Mouse (Mus musculus) kidney, adult 9 months (tissue): ENCODE results near the gene Ptprg.

Source experiments
- DNase-seq: peaks from one replicate; pipeline ENCODE4 v3.0.0; 2022

The Ptprg gene

DNA sequence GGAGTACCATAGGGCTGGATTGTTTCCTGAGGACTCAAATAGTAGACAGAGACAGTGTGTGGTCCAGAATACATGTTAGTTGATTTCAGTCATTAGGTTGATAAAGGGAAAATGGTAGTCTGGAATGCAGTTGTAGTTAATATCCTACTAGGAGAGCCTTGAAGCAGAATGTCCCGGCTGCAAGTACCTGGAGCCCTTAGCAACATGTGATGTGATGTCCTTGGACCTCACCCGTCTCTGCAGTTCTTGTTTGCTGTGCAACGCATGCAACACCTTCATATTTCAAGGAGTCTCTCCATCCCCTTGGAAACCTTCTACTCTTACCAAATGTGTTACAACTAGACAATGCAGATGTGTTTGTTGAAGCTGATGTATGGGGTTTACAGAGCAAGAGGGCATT is 280.3 kb downstream of the Ptprg start:
- peak; percentile 48 for DNase-seq

DNA sequence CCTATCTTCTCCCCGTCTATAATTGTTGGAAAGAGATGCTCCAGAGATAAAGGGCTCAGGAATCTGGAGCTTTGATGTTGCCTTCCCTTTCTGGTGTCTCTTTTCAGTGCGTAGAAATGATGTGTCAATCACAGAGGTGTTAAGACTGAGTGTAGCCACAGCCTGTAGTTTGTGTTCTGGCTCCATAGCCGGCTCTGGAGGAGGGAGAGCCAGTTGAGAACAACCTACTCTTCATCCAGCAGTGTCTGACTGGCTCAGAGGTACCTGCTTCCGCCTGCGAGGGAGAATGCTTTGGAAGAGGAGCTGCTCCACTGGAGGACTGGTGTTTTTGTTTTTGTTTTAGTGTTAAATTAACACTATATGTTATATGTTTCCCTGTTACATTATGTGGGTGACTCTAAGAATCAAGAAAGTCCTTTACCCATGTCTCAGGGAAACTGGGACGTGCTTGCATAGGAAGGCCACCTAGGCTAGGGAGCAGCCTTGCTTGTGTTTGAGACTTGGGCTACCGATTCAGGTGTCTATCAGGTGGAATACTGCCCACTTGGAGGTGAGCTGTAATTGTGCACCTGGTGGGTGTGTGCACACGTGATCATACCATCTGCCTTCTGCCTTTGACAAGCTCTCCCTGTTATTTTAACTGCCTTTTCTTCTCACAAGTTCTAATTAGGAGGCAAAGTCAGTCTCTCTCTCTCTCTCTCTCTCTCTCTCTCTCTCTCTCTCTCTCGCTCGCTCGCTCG is 282.5 kb downstream of the Ptprg start:
- DNase-seq = no peak

DNA sequence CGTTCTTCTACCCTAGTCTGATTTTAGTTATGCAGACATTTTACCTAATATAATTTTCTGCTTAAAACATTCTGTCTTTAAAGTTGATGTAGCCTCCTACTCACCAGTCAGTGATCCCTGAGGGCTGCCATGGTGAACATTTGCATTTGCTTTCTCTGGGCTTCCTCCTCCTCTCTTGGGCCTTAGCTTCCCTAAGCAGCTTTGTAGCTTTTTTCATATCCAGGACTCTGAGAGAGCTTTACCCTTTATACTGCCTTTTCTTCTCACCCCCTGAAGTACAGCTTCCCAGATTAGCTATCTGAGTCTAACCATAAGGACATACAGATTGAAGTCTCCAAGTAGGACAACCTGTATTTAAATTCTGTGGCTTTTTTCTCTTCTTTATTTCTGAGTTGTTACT is 284.4 kb downstream of the Ptprg start:
- no peak for DNase-seq

GRCm38 (mm10) chr14:11841621-11842020 is 288.3 kb downstream of the Ptprg start:
- peak; percentile 22 for DNase-seq

DNA sequence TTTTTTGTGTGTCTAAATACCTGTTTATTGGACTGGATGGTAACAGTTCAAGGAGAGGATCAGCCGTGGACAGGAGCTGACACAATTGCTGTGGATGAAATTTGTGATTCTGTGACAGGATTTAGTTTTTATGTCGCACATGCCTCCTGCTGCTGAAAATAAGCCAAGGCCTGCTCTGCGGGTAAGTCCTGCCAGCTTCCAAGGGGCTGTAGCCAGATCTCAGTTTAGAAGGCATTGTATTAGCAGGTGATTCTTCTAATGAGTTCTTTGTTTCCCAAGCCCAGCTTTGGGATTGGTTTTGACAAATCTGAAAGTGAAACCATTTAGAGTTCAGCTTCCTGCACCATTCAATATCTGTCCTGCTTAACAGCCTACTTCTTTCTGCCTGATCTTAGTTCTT is 299.6 kb downstream of the Ptprg start:
- DNase-seq = peak; percentile 30

GRCm38 (mm10) chr14:11855499-11855898 is 302.2 kb downstream of the Ptprg start:
- DNase-seq = no peak

- no peak for DNase-seq
Observed at GRCm38 (mm10) chr14:11857928-11858481, 304.7 kb downstream of the Ptprg start.

GRCm38 (mm10) chr14:11863286-11863685 is 310.0 kb downstream of the Ptprg start:
- no peak for DNase-seq

- no peak for DNase-seq
Observed at GRCm38 (mm10) chr14:11864840-11865239, 311.5 kb downstream of the Ptprg start.

DNA sequence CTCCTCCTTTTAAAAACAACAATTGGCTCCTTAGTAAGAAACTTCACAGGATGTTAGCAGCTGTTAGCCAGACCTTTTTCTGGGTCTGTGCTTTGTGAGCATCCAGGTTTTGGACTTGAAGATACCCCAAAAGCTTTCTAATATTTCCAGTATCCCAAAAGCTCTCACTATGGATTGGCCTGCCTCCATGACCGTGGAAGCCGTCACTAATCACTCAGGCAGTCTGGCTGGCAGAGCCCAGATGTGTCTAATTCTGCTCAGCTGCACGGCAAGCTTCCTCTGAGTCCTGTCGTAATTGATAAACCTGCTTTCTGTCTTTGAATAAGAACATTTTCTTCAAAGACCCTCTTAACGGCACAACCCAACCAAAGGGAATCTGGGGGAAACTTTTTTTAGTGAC is 312.0 kb downstream of the Ptprg start:
- DNase-seq = no peak

- DNase-seq = peak; percentile 70
Observed at GRCm38 (mm10) chr14:11865872-11866271, 312.5 kb downstream of the Ptprg start.

- DNase-seq = peak; percentile 57
Observed at GRCm38 (mm10) chr14:11866416-11866815, 313.1 kb downstream of the Ptprg start.

- peak; percentile 77 for DNase-seq
Observed at GRCm38 (mm10) chr14:11868636-11869035, 315.3 kb downstream of the Ptprg start.

DNA sequence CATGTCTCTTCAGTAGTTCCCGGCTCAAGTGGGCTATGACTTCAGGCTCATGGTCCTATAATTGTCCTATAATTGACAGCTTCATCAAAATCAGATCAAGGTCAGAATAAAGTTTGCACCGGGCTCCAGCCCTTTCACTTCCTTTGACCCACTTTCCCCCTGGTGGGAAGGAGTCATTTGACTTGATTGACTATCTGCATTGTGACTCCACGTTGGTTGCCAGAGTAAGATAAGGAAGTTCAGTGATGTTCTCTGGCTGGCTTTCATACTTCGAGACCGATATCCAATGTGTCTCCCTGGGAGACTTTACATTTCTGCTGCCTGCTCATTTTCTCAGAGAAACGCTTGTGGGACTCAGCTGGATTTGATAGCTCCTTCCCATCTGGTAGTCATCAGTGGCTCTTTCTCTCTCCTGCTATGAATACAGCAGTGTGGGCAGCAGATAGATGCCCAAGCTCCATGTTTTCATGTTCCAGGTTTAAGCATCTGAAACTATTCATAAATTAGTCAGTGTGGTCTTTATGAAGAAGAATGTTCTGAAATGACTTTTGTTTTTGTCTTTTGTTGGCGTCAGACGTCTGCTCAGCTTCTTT is 318.5 kb downstream of the Ptprg start:
- DNase-seq = no peak

DNA sequence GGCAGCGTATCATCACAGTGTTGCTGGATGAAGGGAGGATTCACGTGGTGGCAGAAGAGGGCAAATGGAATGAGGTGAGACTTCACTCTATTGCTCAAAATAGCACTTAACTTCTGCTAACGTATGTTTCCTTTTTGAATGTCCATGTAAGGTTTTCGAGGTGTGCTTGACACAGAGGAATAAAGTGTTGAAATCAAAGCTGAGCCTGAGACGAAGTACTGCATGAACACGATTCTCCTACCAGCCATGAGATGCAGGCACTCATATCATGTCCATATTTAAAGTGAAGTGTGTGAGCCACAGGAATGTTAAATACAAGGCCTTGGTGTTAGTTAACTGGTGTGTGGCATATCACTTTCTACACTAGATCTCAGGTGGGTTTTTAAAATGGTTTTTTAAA is 320.9 kb downstream of the Ptprg start:
- DNase-seq = no peak

DNA sequence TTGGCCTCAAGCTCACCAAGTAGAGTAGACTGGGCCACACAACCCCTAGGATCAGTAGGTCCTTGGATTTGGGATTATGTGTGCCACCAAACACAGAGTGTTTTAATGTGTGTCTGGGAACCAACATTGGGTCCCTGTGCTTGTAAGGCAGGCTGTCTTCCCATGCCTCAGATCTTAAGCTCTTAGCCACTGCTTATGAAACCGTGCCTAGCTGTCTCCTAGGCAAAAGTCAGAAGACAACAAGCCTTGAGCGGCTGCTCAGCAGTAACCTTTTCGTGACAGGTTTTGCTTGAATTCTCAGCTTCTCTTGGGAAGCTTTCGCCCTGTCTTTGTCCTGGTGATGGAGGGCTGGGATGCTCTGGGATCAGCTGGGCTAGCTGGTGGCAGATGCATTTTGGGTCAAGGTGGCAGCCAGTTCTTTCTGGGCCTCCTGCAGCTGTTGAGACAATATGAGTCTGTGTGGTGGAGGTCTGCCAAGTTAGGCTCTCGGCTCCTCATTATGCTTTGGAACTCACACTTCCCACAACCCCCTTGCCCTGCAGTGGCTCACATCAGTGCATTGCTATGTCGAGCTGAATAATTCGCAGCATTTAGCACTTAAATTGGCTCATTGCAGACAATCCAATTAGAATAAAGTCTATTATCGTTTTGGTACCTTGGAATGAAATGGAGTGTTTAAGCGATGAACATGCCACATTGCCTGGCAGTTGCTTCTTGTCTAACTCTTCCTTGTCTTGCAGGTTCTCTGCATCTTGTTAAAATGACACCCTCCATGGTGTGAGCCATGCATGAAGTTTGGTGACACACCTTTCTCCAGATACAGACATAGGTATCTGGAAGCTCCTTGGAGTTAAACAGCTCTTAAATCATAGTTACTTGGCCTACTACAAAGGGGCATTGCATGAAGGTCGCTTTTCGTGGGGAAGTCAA is 321.9 kb downstream of the Ptprg start:
- no peak for DNase-seq

- peak; percentile 62 for DNase-seq
Observed at GRCm38 (mm10) chr14:11881082-11881481, 327.8 kb downstream of the Ptprg start.

GRCm38 (mm10) chr14:11883142-11883921 is 330.0 kb downstream of the Ptprg start:
- peak; percentile 33 for DNase-seq

- DNase-seq = no peak
Observed at GRCm38 (mm10) chr14:11883995-11884394, 330.7 kb downstream of the Ptprg start.

DNA sequence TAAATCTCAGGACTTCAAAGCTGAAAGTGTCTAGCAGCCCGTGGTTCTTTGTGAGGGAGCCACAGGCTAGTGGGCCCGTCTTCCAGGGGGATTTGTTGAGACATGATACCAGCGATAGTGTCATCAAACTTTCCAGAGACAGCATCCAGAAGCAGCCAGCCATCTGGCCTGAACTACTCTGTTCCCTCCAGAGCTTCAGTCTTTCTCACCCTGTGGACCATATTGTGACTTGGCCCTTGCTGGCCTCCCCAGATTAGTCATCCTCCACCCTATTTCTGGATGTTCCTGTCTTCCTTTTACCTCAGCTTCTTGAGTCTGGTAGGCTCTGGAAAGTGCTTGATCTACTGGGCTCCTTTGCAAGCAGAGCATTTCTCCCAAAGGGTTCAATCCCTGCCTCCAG is 333.1 kb downstream of the Ptprg start:
- no peak for DNase-seq

DNA sequence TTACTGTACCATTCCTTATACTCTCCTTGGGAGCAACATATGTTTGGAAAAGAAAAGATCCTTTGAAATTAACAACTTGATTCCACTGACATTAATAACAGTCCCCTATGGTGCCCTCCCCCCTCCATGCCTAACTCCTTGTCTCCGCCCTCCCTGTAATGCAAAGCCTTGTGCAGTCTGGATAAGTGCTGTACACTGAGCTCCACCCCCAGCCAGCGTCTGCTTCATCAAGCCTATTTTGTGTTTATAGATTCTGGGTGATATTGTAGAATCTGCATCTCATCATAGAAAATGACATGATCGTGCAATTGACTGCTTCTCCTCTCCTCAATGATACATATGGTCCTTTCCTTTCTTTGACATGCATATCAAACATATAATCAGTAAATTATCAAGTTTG is 337.6 kb downstream of the Ptprg start:
- DNase-seq = no peak

- no peak for DNase-seq
Observed at GRCm38 (mm10) chr14:11892621-11893020, 339.3 kb downstream of the Ptprg start.

GRCm38 (mm10) chr14:11895486-11895885 is 342.2 kb downstream of the Ptprg start:
- DNase-seq = no peak
